Mouse (Mus musculus): Measurements from ENCODE around the gene Slc15a5.

DNA sequence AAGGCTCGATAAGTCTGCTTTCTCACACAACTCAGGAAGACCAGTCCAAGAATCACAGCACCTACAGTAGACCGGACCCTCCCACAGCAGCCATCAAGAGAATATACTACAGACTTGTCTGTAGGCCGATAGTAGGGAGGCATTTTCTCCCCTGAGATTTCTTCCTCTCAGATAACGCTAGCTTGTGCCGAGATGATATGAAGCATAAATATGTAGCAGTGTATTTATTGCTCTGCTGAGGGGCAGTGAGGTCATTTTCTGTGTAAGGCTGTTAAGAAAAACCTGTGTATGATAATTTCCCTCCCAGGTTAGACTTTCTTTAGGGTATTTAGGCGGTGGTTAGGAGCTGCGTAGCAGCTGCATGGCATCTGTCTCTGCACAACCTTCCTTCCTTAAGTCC, 23.2 kb upstream of the Slc15a5 start:
- TF ChIP-seq EP300 (IDR thresholded peaks at IDR 0.05; ENCODE audit: insufficient read depth, low read depth, low read length) = no peak
- no peak for TF ChIP-seq CTCF (IDR thresholded peaks at IDR 0.05; ENCODE audit: low read depth, low read length)
- TF ChIP-seq POLR2A (IDR thresholded peaks at IDR 0.05; ENCODE audit: insufficient read depth, low read length) = no peak
